Mouse (Mus musculus) heart, postnatal 10 days (tissue): ENCODE data around the gene Kcnmb2. TPM values are rescaled to one million over a fixed set of nuclear protein-coding genes. Genes with fewer than 3 reads are reported as not detected.

ENCODE experiments used
- DNase-seq, 2 experiments: peaks; one replicate each; pipeline ENCODE4 v3.0.0; 2021
- intact Hi-C: fragments of 180-260 bp; cut with DNase I; formaldehyde crosslinking; loops from one replicate; pipeline ENCODE4 v1.15.1; 2025
- total RNA-seq, 2 experiments: library from RNA; stranded (reverse); gene quantifications; 2 replicates each; pipeline ENCODE4 v1.2.3; 2021

Kcnmb2 gene
- total RNA-seq, 2 experiments from 2014 or later: not detected

DNA sequence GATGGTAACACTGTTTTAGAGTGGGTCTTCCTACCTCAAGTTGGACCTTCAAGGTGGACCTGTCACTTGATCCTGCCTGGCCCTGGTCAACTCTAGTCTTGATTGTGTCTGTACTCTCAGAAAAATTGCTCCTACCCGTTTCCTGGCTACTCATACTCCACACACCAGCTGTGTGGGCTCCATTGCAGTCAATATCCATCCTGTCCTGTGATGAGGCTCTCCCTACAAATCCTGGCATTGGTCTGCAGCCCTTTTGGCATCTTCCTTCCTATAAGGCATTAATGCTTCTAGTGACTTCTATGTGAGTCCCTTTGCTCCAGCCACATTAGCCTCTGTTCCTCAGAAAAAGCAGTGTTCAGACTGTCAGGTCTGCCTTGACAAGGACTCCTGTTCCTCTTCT is 228.4 kb downstream of the Kcnmb2 start:
- intact Hi-C loops: no loop called here

DNA sequence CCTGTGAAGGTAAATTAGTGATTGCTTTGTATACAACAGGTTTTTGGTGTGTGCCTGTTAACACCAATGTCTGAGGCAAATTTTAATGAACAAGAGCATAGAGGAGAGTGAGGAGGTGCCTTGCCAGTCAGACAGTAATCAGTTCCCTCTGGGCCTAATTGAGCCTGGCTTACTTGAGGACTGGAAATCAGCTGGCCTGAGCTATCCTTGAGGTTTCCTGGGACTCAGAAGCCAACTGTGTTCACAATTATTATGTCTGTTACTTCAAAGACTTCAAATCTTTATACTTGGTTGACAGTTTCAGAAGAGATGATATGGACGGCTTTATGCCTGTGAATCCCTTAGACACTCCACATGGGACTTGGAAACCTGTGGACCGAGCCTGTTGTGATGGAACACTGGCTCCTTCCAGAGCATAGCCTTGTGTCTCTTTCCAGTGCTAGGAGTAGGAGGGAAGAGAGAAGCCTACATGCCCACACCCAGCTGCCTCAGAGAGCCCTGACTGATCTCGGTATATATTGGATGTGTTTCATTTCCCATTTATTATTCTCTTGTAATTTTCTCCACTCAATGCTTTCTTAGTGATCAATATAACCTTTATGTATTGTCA is 230.2 kb downstream of the Kcnmb2 start:
- DNase-seq: no peak
- intact Hi-C loops: no loop called here

More for the DNA sequence above, 228.4 kb downstream of the Kcnmb2 start:
- no peak for DNase-seq

DNA sequence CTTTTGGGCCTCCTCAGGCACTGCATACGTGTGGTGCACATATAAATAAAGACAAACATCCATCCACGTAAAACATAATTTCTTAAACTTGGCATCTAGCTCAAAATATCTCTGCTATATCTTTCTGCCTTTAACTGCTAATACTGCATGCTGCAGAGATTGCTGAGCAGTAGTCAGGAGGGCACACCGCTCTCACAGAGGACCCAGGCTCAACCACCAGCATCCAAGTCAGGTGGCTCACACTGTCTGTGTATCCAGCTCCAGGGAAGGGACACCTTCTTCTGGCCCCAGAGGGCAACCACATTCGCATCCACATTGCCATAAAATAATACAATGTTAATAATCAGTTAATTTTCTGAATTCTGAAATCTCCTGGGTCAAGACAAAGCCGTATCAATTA is 241.9 kb downstream of the Kcnmb2 start:
- intact Hi-C loops: no loop called here

DNA sequence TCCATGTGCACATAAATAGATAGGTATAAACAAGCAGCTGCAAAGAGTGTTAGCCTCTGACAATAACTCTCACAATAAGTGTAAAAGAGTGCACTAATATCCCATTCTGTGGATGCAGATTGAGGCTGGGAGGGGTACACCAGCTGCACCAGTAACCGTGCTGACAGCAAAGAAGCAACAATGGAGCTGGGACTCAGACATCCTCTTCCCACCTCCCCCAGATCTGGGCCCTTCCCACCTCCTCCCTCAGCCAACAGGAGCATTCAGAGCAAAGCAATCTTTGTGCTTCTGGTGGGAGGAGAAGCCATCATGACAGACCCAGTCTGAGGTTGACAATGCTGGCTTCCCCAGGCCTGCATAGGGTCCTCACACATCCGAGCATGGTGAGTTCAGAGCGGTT is 242.3 kb downstream of the Kcnmb2 start:
- DNase-seq: no peak
- intact Hi-C loops: no loop called here

More for the DNA sequence above, 241.9 kb downstream of the Kcnmb2 start:
- DNase-seq: no peak

DNA sequence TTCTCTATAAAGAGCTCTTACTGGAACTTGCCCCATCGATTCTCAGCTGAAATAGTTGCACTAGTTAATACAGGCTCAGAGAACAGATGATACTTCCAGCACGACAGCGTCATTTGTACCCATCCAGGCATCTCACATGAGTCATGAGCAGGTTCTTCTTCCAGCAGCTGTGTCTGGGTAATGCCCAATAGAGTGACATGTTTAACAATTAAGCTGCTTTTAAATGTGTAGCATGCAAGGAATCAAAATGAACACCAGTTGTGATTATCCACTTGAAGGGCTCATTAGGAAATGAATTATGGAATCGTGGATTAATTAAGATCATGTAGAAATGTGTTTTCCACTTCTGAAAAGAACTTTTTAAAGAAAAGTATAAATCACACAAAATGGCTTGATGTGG is 245.4 kb downstream of the Kcnmb2 start:
- no peak for DNase-seq
- intact Hi-C loops: no loop called here

DNA sequence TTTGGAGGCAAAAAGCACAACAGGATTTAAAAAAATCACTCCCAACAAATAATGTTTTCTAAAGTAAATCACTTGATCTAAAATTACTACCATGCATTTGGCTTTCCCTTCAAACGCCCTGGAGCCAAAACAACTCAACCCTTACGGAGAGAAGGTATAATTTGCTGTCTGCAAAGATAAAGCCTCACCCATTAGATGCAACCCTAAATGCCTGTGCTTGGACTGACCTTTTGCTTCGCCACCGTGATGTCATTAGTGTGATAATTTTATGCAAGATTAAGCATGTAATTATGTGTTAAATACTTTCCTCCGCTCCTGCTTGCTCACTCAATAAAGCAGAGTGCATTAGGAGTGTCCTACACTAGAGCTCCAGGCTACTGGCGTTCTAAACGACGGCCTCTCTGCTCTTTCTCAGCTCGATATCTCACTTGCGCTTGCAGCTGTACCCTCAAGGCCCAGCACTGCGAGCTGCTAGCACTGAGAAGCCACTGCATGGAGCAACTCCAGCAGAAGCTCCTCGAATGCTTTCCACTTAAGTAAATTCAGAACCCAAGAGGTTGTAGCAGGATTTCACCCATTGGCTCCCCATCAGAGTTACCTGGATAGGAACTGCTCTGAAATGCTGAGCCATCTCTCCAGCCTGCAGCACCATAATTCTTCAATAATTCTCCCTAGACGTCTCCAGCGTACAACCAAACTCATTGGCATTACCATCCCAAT is 247.7 kb downstream of the Kcnmb2 start:
- intact Hi-C loops: no loop called here
- no peak for DNase-seq

DNA sequence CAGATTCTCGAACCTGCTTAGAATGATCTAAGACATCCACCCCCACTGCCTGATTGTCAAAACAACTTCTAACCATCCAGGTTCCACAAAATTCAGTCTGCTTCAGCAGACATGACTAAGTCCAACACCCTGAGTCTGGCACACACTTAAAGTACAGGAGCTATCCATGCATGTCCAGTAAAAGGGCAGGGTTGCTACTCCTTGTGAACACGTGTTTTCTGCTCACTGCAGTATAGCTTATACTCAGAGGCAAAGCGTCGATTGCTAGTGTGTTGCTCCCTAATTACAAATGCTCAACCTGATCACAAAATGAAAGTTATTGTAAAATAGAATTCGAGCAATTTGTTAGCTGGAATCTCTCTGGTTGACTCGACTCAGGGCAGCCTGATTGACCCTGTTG is 278.2 kb downstream of the Kcnmb2 start:
- intact Hi-C loops: no loop called here

DNA sequence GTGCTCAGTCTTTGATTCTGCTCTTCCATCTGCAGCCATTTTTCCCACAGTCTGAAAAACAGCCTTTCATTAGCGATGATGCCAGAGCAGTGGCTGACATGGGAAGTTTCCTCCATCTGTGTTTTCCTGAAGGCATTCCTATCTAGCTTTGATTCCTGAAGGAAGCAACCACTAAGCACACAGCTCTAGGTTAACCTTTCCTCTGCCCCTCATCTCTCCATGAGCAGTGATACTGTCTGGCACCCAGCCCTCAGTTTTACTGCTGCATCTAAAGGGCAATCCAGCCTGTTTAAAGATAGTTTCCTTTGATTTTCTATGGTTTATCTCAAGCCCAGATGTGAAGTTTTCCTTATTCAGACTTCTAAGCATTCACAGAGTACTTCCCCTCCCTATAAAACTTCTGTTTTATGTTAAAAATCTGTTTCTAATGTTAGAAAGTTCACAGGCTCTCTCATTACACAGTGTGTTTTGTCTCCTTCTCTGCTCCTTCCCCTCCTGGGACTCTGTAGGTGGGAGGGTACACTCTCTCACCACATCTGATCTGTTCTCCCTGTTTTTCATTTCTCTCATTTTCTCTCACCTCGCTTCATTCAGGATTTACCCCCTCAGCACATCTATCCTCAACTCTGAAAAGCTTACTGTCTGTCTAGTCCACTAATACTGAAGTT is 283.7 kb downstream of the Kcnmb2 start:
- no peak for DNase-seq
- intact Hi-C loops: no loop called here

More for the DNA sequence above, 278.2 kb downstream of the Kcnmb2 start:
- no peak for DNase-seq

DNA sequence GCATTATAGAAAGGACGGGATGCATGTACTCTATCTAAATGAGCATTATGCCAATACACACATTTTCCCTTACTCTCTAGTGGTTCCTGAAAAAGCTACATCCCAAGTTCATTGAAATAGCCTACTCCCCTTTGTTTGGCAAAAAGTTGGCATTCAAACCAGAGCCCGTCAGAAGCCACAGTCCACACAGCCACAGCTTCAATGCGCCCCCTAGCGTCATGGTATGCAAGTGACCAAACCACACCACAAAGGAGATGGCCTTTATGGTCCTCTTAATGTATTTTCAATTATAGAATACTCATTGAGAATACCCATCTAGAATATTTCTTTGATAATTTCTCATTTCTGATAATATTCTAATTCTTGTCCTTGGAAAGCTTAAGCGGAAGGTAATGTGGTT is 286.2 kb downstream of the Kcnmb2 start:
- DNase-seq: peak; percentile 27 to 63
- intact Hi-C loops: loop anchor here (1.0 kb wide), 1 partner anchor 398 kb away; no protein-coding TSS in a partner anchor

DNA sequence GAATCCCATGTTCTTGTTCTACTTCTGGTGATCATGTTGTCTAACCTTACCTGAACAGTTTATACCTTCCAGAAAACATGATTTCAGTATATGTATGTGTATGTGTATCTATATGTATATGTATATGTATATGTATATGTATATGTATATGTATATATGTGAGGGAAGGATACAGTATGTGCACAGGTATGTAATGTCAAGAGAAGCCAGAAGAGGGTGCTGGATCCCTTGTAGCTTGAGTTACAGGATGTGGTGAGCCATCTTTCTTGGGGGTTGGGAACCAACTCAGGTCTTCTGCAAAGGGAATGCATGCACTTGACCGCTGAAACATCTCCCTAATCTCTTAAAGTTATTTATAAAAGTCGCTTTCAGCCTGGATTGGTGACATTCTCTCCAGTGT is 286.6 kb downstream of the Kcnmb2 start:
- DNase-seq: no peak

DNA sequence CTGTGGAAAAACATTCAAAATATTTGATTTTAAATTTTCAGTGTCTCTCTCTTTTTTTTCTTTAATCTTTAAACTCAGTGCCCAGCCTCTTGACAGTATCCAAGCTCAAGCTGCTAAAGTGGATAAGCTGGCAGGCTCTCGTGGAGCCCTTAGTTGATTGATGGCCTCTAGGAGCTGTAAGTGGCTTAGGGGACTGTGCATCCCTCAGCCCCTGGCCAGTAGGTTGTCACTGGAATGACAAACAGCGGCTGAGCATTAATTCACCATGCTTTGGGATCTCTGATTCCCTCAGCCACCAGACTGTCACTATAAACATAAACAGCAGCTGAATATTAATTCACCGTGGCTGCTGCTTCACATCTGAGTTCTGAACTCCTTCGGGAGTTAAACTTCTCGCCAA is 287.6 kb downstream of the Kcnmb2 start:
- DNase-seq: no peak
- intact Hi-C loops: no loop called here

More for the DNA sequence above, 286.6 kb downstream of the Kcnmb2 start:
- intact Hi-C loops: loop anchor here (1.0 kb wide), 1 partner anchor 399 kb away; no protein-coding TSS in a partner anchor

DNA sequence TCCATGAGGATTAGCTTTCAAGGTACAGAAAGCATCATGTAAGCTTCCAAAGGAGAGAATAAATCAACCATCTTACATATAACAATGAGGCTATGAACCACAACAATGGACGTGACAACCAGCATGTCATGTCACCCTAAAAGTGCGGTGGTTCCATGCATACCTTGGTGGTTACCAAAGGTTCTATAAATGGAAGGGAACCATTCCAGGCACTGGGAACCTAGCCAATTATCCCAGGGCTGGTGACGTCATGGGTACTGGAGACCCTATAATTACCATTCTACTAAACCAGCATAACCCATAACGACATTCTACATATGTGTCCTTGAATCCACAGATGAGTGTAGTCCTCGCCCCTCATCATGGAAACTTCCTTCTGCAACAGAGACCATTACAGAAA is 291.7 kb downstream of the Kcnmb2 start:
- intact Hi-C loops: no loop called here
- DNase-seq: peak; percentile 60 to 61

DNA sequence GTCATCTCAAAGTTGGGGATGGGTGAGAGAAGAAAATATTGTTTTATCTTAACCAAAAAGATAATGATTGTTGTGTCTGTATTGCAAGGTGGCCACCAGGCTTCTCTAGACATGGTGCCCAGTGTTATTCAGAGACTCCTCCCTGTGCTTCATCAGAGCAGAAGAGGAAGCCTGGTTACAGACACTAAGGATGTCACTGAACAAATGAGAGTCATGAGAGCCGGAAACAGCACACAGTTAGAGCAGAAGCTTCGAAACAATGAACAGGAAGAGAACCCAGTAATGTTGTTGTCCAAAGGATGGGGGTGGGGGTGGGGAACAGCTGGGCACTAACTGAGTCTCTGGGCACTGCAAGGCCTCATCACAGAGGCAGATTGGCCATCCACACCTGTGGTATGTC is 324.4 kb downstream of the Kcnmb2 start:
- DNase-seq: no peak
- intact Hi-C loops: no loop called here

DNA sequence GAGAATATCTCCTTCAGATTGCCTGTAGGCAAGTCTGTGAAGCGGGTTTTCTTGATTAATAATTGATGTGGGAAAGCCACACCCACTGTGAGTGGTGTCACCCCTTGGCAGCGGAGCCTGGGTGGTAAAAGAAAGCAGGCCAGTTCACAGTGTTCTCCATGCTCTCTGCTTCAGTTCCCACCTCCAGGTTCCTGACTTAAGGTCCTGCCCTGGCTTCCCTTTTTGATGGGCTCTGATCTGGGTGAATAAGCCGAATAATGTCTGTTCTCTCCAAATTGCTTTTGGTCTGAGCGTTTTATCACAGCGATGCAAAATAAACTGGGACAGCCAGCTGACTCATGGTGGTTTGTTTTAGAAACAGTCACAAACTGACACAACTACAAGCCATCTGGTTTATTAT is 334.5 kb downstream of the Kcnmb2 start:
- no peak for DNase-seq
- intact Hi-C loops: no loop called here
